Mouse (Mus musculus) olfactory bulb, adult 2 months (tissue): ENCODE results near the gene Map4k3. TPM values are rescaled to one million over a fixed set of nuclear protein-coding genes. Genes with fewer than 3 reads are reported as not detected.

ENCODE experiments used
- H3K27ac ChIP-seq: fragments of 200-500 bp; 2 replicates; pipeline ENCODE4 v1.5.1; 2012; ENCODE audit warnings: low read depth, low read length; ENCODE audit not compliant: insufficient read depth
- H3K4me1 ChIP-seq: fragments of 200-500 bp; 2 replicates; pipeline ENCODE4 v1.6.1; 2012; ENCODE audit warnings: low read length; ENCODE audit not compliant: control insufficient read depth, insufficient read depth
- H3K4me3 ChIP-seq: fragments of 200-500 bp; 2 replicates; pipeline ENCODE4 v1.5.1; 2012; ENCODE audit warnings: mild to moderate bottlenecking, low read depth, low read length, moderate library complexity; ENCODE audit not compliant: insufficient read depth
- CTCF ChIP-seq: fragments of 200-500 bp; IDR thresholded peaks from 2 replicates; pipeline ENCODE4 v1.5.1; 2012; ENCODE audit warnings: low read depth, mild to moderate bottlenecking, low read length, moderate library complexity; ENCODE audit not compliant: insufficient read depth
- POLR2A ChIP-seq: fragments of 200-500 bp; IDR thresholded peaks from 2 replicates; pipeline ENCODE4 v1.6.1; 2012; ENCODE audit warnings: mild to moderate bottlenecking, low read depth, low read length, moderate library complexity; ENCODE audit not compliant: insufficient read depth
- whole genome bisulfite sequencing: fragments of 180-500 bp; shearing (Covaris S2); methylation state at CpG from one replicate; pipeline ENCODE4 v1.1.7; 2018; 5-methylcytosine and 5-hydroxymethylcytosine counted together
- polyA plus RNA-seq: library from polyadenylated mRNA; stranded (reverse); fragments of >200 nt; gene quantifications from 2 replicates; pipeline ENCODE4 v1.2.4, GENCODE M21; 2012; ENCODE audit warnings: low replicate concordance; ENCODE audit not compliant: missing spikeins, insufficient read depth, insufficient read length

The Map4k3 gene
- polyA plus RNA-seq, 1 experiment = not detected

GRCm38 (mm10) chr17:80601371-80601770 is 126.9 kb downstream of the Map4k3 start:
- 66% methylated on average over 13 of the region's 13 CpGs for WGBS
- Histone ChIP-seq H3K27ac (no peak overlapping the region), H3K4me1 (no peaks in the 10 kb centered on the region), H3K4me3 (no peak overlapping the region)
- TF ChIP-seq CTCF (peak; percentile 45; the same call in 1 of the 2 replicates), POLR2A (no peak)

DNA sequence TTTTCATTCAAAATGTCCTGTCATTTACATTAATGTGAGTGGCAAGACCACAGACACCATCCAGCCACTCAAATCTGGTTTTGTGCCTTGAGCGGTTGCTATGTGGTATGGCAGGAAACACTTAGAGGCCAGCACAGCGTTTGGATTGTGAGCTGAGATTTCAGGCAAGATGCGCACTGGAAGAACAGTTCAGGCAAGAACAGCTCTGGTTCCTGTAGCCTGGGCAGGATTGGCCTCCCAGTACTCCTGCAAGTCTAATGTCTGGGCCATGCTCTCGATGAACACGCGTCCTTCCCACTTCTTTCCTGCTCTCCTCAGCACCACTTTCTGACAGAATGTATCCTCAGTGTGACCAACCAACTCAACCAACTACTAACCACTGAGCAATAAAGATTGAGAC is 145.2 kb downstream of the Map4k3 start:
- 96% methylated on average over 6 of the region's 6 CpGs for WGBS
- TF ChIP-seq CTCF (no peak), POLR2A (no peak)
- Histone ChIP-seq H3K4me3 (no peak overlapping the region), H3K27ac (no peak overlapping the region), H3K4me1 (no peaks in the 10 kb centered on the region)

- Histone ChIP-seq H3K4me1 (0 out of 2 replicates have a peak, but pooled peaks cover 5% of the 10 kb centered on the region), H3K27ac (no peak overlapping the region), H3K4me3 (no peak overlapping the region)
- WGBS = 84% methylated on average over 6 of the region's 6 CpGs
- TF ChIP-seq CTCF = no peak
- TF ChIP-seq POLR2A = no peak
These were observed 148.4 kb downstream of the Map4k3 start for GRCm38 (mm10) chr17:80579901-80580300.

- H3K4me1 ChIP-seq = 0 out of 2 replicates have a peak, but pooled peaks cover 5% of the 10 kb centered on the region
- H3K27ac ChIP-seq = no peak overlapping the region
- 90% methylated on average over 9 of the region's 9 CpGs for WGBS
- no peak overlapping the region for H3K4me3 ChIP-seq
- no peak for TF ChIP-seq CTCF
These were observed 149.2 kb downstream of the Map4k3 start for GRCm38 (mm10) chr17:80579089-80579488.

DNA sequence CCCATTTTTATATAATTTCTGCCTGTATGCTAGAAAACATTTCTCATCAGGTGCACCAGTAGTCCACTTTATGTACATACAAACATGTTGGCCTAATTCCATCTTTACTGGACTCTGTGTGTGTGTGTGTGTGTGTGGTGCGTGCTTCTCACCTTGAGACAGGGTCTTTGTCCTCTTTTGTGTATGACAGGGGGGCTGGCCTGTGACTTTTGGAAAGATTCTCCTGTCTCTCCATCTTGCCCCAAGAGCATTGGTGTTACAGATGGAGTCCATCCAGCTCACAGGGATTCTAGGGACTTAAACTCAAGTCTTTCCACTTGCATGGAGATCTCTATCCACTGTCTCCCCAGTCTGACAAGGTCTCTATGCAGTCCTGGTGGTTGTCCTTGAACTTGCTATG is 150.2 kb downstream of the Map4k3 start:
- H3K4me1 ChIP-seq = 0 out of 2 replicates have a peak, but pooled peaks cover 5% of the 10 kb centered on the region
- no peak overlapping the region for H3K4me3 ChIP-seq
- no peak overlapping the region for H3K27ac ChIP-seq
- TF ChIP-seq POLR2A (no peak), CTCF (no peak)
- WGBS = 96% methylated on average over 1 of the region's 1 CpGs

DNA sequence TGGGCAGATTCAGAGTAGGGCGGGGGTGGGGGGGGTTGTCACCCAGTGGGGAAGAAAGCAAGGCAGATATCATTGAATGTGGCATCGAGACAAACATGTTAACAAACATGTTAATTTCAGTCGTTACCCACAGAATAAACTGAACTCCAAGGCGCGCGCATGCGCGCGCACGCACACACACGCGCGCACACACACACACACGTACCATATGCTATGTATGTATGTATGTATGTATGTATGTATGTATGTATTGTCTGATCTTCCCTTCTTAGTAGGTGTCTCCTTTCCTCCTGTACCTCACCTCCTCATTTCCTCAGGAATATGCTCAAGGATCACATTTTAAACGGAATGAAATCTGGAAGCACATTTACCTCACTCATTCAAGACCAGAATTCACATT is 150.6 kb downstream of the Map4k3 start, which contains the start of gene Cdkl4:
Gene Cdkl4, minus strand, starts transcription at position 175 of the 400 bp plus-strand sequence.
- Histone ChIP-seq H3K4me3 (peak within 1 kb of the TSS; percentile 44), H3K4me1 (0 out of 2 replicates have a peak, but pooled peaks cover 5% of the 10 kb centered on the region), H3K27ac (no peak within 1 kb of the TSS)
- WGBS = 65% methylated on average over 15 of the region's 15 CpGs
- TF ChIP-seq POLR2A = no peak
- no peak for TF ChIP-seq CTCF

GRCm38 (mm10) chr17:80577214-80577613 is 151.1 kb downstream of the Map4k3 start:
- Histone ChIP-seq H3K27ac (no peak overlapping the region), H3K4me1 (0 out of 2 replicates have a peak, but pooled peaks cover 5% of the 10 kb centered on the region), H3K4me3 (peak overlapping the region; percentile 44)
- under 1% methylated on average over 30 of the region's 30 CpGs for WGBS
- no peak for TF ChIP-seq POLR2A
- TF ChIP-seq CTCF = no peak

- WGBS = 62% methylated on average over 7 of the region's 7 CpGs
- no peak overlapping the region for H3K4me3 ChIP-seq
- TF ChIP-seq CTCF (no peak), POLR2A (no peak)
- H3K27ac ChIP-seq = no peak overlapping the region
- H3K4me1 ChIP-seq = 0 out of 2 replicates have a peak, but pooled peaks cover 5% of the 10 kb centered on the region
These were observed 153.3 kb downstream of the Map4k3 start for GRCm38 (mm10) chr17:80575008-80575407.

DNA sequence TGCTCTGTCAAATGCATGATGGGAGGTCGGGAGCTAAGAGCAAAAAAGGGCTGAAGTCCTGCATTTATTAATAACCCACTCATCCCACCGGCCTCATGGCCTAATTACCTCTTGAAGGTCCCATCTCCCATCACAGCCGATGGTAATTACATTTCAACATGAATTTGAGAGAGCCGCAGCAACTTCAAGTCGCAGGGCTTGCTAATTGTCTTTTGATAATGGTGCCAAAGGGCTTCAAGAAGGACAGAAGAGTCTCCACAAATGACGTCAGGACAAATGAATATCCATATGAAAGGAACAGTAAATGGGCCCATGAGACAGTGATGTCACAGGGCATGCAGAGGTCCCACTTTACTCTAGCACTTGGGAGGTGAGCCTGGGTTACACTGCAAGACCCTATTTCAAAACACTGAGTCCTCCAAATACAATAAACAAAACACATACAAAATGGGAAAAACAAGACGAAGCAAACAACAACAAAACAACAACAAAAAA is 153.8 kb downstream of the Map4k3 start:
- 0 out of 2 replicates have a peak, but pooled peaks cover 5% of the 10 kb centered on the region for H3K4me1 ChIP-seq
- H3K27ac ChIP-seq = no peak overlapping the region
- H3K4me3 ChIP-seq = no peak overlapping the region
- TF ChIP-seq POLR2A (no peak), CTCF (no peak)
- WGBS = 59% methylated on average over 7 of the region's 7 CpGs
